Mouse (Mus musculus) heart, postnatal 4 days (tissue): ENCODE results near the gene Abcg4. TPM values are rescaled to one million over a fixed set of nuclear protein-coding genes. Genes with fewer than 3 reads are reported as not detected.

Experiments used
- DNase-seq: peaks from one replicate; pipeline ENCODE4 v3.0.0; 2021
- total RNA-seq, 2 experiments: library from RNA; stranded (reverse); gene quantifications; 2 replicates each; pipeline ENCODE4 v1.2.3; 2021

The Abcg4 gene
- total RNA-seq, 2 experiments from 2014 or later = 1.2 to 1.5 TPM

GRCm38 (mm10) chr9:44269077-44269476 is 19.3 kb downstream of the Abcg4 start:
- peak; percentile 50 for DNase-seq

GRCm38 (mm10) chr9:44268432-44268831 is 20.0 kb downstream of the Abcg4 start, which contains the start of gene Nlrx1:
Gene Nlrx1 (minus strand): TSS chr9:44268599.
- no peak for DNase-seq

GRCm38 (mm10) chr9:44268027-44268360 is 20.4 kb downstream of the Abcg4 start:
- DNase-seq = peak; percentile 95

GRCm38 (mm10) chr9:44267319-44268026 is 20.9 kb downstream of the Abcg4 start:
- peak; percentile 45 for DNase-seq

GRCm38 (mm10) chr9:44266478-44267226 is 21.8 kb downstream of the Abcg4 start:
- no peak for DNase-seq

GRCm38 (mm10) chr9:44261388-44261787 is 27.0 kb downstream of the Abcg4 start:
- DNase-seq = no peak

GRCm38 (mm10) chr9:44259014-44259413 is 29.4 kb downstream of the Abcg4 start:
- DNase-seq = no peak

- DNase-seq = peak; percentile 35
These were observed 32.2 kb downstream of the Abcg4 start for GRCm38 (mm10) chr9:44256213-44256612.

- no peak for DNase-seq
These were observed 33.3 kb downstream of the Abcg4 start for GRCm38 (mm10) chr9:44255136-44255521.

GRCm38 (mm10) chr9:44254508-44255135 is 33.8 kb downstream of the Abcg4 start:
- DNase-seq = no peak

- no peak for DNase-seq
These were observed 35.0 kb downstream of the Abcg4 start for GRCm38 (mm10) chr9:44253441-44253840.

- no peak for DNase-seq
These were observed 37.1 kb downstream of the Abcg4 start, which contains the start of gene Pdzd3 for GRCm38 (mm10) chr9:44251314-44251713. Gene Pdzd3 (minus strand): TSS chr9:44251471.

GRCm38 (mm10) chr9:44250445-44250844 is 38.0 kb downstream of the Abcg4 start:
- no peak for DNase-seq

- DNase-seq = peak; percentile 81
These were observed 39.0 kb downstream of the Abcg4 start for GRCm38 (mm10) chr9:44249181-44250146.

- no peak for DNase-seq
These were observed 40.5 kb downstream of the Abcg4 start for GRCm38 (mm10) chr9:44247907-44248306.

- DNase-seq = no peak
These were observed 44.8 kb downstream of the Abcg4 start for GRCm38 (mm10) chr9:44243621-44244020.

GRCm38 (mm10) chr9:44241418-44241817 is 47.0 kb downstream of the Abcg4 start:
- no peak for DNase-seq

GRCm38 (mm10) chr9:44240911-44241310 is 47.5 kb downstream of the Abcg4 start:
- no peak for DNase-seq

- no peak for DNase-seq
These were observed 48.0 kb downstream of the Abcg4 start, which contains the start of gene Ccdc153 for GRCm38 (mm10) chr9:44240399-44240798. Gene Ccdc153 (plus strand): TSS chr9:44240676.

- DNase-seq = peak; percentile 71
These were observed 49.0 kb downstream of the Abcg4 start for GRCm38 (mm10) chr9:44239447-44239846.

- DNase-seq = no peak
These were observed 49.8 kb downstream of the Abcg4 start for GRCm38 (mm10) chr9:44238501-44239190.
